8 mouse cellular contexts compared by ENCODE assay signal in genomic region chr10:88371793-88372192, GRCm38 (mm10). TPM values are rescaled to one million over a fixed set of nuclear protein-coding genes. Genes with fewer than 3 reads are reported as not detected.
A peak's percentile ranks its signal among the peaks of the same experiment; 100 is the strongest.
DNase-seq lines count a peak whose midpoint lies in the region; ATAC-seq and TF ChIP-seq lines count a peak whose summit lies in the region.

No protein-coding gene starts in this region.

- no peaks in the 10 kb centered on the region for H3K36me3 ChIP-seq in heart, postnatal 0 days (replicated peaks; ENCODE audit: control insufficient read depth, insufficient read depth, low read length)
- H3K36me3 ChIP-seq in midbrain, embryonic 14.5 days (ENCODE audit: control insufficient read depth, insufficient read depth, low read length): no peaks in the 10 kb centered on the region
- H3K36me3 ChIP-seq in hindbrain, embryonic 16.5 days (ENCODE audit: control insufficient read depth, insufficient read depth, low read length): no peaks in the 10 kb centered on the region

- no peak overlapping the region for H3K4me2 ChIP-seq in heart, postnatal 0 days (ENCODE audit: low read depth, low read length)
- no peak overlapping the region for H3K4me2 ChIP-seq in midbrain, embryonic 14.5 days (ENCODE audit: low read length)
- H3K4me2 ChIP-seq in hindbrain, embryonic 16.5 days (ENCODE audit: low read length): no peak overlapping the region

- ATAC-seq in heart, postnatal 0 days (ENCODE audit: insufficient read depth, low read depth): no peak
- ATAC-seq in midbrain, embryonic 14.5 days (ENCODE audit: low FRiP score, low TSS enrichment): no peak
- no peak for ATAC-seq in hindbrain, embryonic 16.5 days

- TF ChIP-seq EP300 in heart, postnatal 0 days (IDR thresholded peaks at IDR 0.05; ENCODE audit: low read depth): no peak

- TF ChIP-seq CTCF in heart, postnatal 0 days (IDR thresholded peaks at IDR 0.05; ENCODE audit: low read depth): peak; percentile 40
- peak; percentile 58; the same call in 1 of the 2 replicates for TF ChIP-seq CTCF in bone marrow macrophage, adult 2 months (IDR thresholded peaks at IDR 0.05; ENCODE audit: low read depth, low read length)

- no peak for DNase-seq in heart, postnatal 0 days (ENCODE audit: low spot score)
- DNase-seq in heart, postnatal 25 days (ENCODE audit: low spot score): no peak
- peak; percentile 39 for DNase-seq in right cerebral cortex, postnatal 4 days
- DNase-seq in right cerebral cortex, postnatal 36 days (ENCODE audit: low spot score in 2 of 2): no peak
- DNase-seq in testis, postnatal 10 days (ENCODE audit: low spot score): peak; percentile 75
- no peak for DNase-seq in midbrain, embryonic 14.5 days

- intact Hi-C loops in heart, postnatal 25 days (cut with DNase I): no loop called here

- no peak overlapping the region for H3K4me3 ChIP-seq in heart, postnatal 0 days (ENCODE audit: low read depth, low read length)
- no peak overlapping the region for H3K4me3 ChIP-seq in bone marrow macrophage, adult 2 months (ENCODE audit: insufficient read depth, low read length)
- no peak overlapping the region for H3K4me3 ChIP-seq in midbrain, embryonic 14.5 days (replicated peaks; ENCODE audit: low read depth, low read length)
- H3K4me3 ChIP-seq in hindbrain, embryonic 16.5 days (ENCODE audit: low read length): no peak overlapping the region

- no peaks in the 10 kb centered on the region for H3K27me3 ChIP-seq in heart, postnatal 0 days (ENCODE audit: control insufficient read depth, insufficient read depth, low read length)
- no peaks in the 10 kb centered on the region for H3K27me3 ChIP-seq in midbrain, embryonic 14.5 days (ENCODE audit: control insufficient read depth, insufficient read depth, low read length)
- H3K27me3 ChIP-seq in hindbrain, embryonic 16.5 days (replicated peaks; ENCODE audit: control insufficient read depth, insufficient read depth, low read length): no peaks in the 10 kb centered on the region

- WGBS in heart, postnatal 0 days: 7% methylated on average over 2 of the region's 2 CpGs
- 1% methylated on average over 2 of the region's 2 CpGs for WGBS in midbrain, embryonic 14.5 days
- WGBS in hindbrain, embryonic 16.5 days: 5% methylated on average over 2 of the region's 2 CpGs

- H3K9ac ChIP-seq in heart, postnatal 0 days (replicated peaks; ENCODE audit: low read depth, low read length): no peak overlapping the region
- H3K9ac ChIP-seq in midbrain, embryonic 14.5 days (replicated peaks; ENCODE audit: low read length): no peak overlapping the region
- H3K9ac ChIP-seq in hindbrain, embryonic 16.5 days (ENCODE audit: low read depth, low read length): no peak overlapping the region

- no peak overlapping the region for H3K27ac ChIP-seq in heart, postnatal 0 days (ENCODE audit: low read depth)
- H3K27ac ChIP-seq in bone marrow macrophage, adult 2 months (ENCODE audit: insufficient read depth, low read depth, low read length): no peak overlapping the region
- no peak overlapping the region for H3K27ac ChIP-seq in midbrain, embryonic 14.5 days (replicated peaks; ENCODE audit: low read depth, low read length)
- H3K27ac ChIP-seq in hindbrain, embryonic 16.5 days (ENCODE audit: low read depth, low read length): no peak overlapping the region

- no peak for TF ChIP-seq POLR2A in bone marrow macrophage, adult 2 months (IDR thresholded peaks at IDR 0.05; ENCODE audit: borderline replicate concordance, low read depth, low read length)

- H3K4me1 ChIP-seq in heart, postnatal 0 days (ENCODE audit: control insufficient read depth, insufficient read depth): no peaks in the 10 kb centered on the region
- peaks cover 29% of the 10 kb centered on the region for H3K4me1 ChIP-seq in bone marrow macrophage, adult 2 months (ENCODE audit: control insufficient read depth, insufficient read depth, low read length)
- no peaks in the 10 kb centered on the region for H3K4me1 ChIP-seq in midbrain, embryonic 14.5 days (ENCODE audit: control insufficient read depth, insufficient read depth, low read length)
- H3K4me1 ChIP-seq in hindbrain, embryonic 16.5 days (ENCODE audit: control insufficient read depth, insufficient read depth, low read depth, low read length): peaks cover 2% of the 10 kb centered on the region; the same call in 1 of the 2 replicates

- no peaks in the 10 kb centered on the region for H3K9me3 ChIP-seq in heart, postnatal 0 days (replicated peaks; ENCODE audit: control insufficient read depth, low read length)
- no peaks in the 10 kb centered on the region for H3K9me3 ChIP-seq in midbrain, embryonic 14.5 days (ENCODE audit: control insufficient read depth, low read length)
- no peaks in the 10 kb centered on the region for H3K9me3 ChIP-seq in hindbrain, embryonic 16.5 days (ENCODE audit: control insufficient read depth, low read length)

RNA-seq across cellular contexts. Expression of gene Dram1, which starts 7.1 kb away (rescaled TPM):
- 1.5 and 2.2 TPM in 2 replicates for total RNA-seq in heart, postnatal 0 days (2014; rRNA removed; ENCODE audit: low replicate concordance)
- polyA plus RNA-seq in heart, postnatal 0 days (2015; fragmentation: Nextera tagmentation; extraction: Ambion mirVana): 1.2 and 1.8 TPM in 2 replicates
- 1 to 10 TPM; 3.8 to 4.1 TPM for total RNA-seq in heart, postnatal 25 days (2021)
- polyA plus RNA-seq in bone marrow macrophage, adult 2 months (2012; ENCODE audit: insufficient read depth, insufficient read length, missing spikeins): 76.0 and 77.0 TPM in 2 replicates
- 0.18 and 0.50 TPM in 2 replicates for polyA plus RNA-seq in midbrain, embryonic 14.5 days (2014; fragmentation: Nextera tagmentation; extraction: Ambion mirVana)
- 0.45 and 0.64 TPM in 2 replicates for polyA plus RNA-seq in hindbrain, embryonic 16.5 days (2015; fragmentation: Nextera tagmentation; extraction: Ambion mirVana)

RNA-seq across cellular contexts. Expression of gene Gnptab, which starts 7.1 kb away (rescaled TPM):
- total RNA-seq in heart, postnatal 0 days (2014; rRNA removed; ENCODE audit: low replicate concordance): 15.8 and 18.8 TPM in 2 replicates
- 8.4 and 9.7 TPM in 2 replicates for polyA plus RNA-seq in heart, postnatal 0 days (2015; fragmentation: Nextera tagmentation; extraction: Ambion mirVana)
- total RNA-seq in heart, postnatal 25 days (2021): 10 to 100 TPM; 25.5 to 29.9 TPM
- 22.9 and 26.8 TPM in 2 replicates for polyA plus RNA-seq in bone marrow macrophage, adult 2 months (2012; ENCODE audit: insufficient read depth, insufficient read length, missing spikeins)
- polyA plus RNA-seq in midbrain, embryonic 14.5 days (2014; fragmentation: Nextera tagmentation; extraction: Ambion mirVana): 18.1 and 20.0 TPM in 2 replicates
- polyA plus RNA-seq in hindbrain, embryonic 16.5 days (2015; fragmentation: Nextera tagmentation; extraction: Ambion mirVana): 20.2 and 24.0 TPM in 2 replicates

Comparison
In these comparisons a context has a peak if more than half of its experiments do, and no peak if none do; other contexts are left out.
1. DNase-seq: peak in right cerebral cortex, postnatal 4 days (single experiment) and testis, postnatal 10 days (single experiment); none in heart, postnatal 0 days (single experiment), heart, postnatal 25 days (single experiment), right cerebral cortex, postnatal 36 days (0 of 2) and midbrain, embryonic 14.5 days (single experiment).
2. RNA of gene Dram1, which starts 7.1 kb away (polyA plus RNA-seq): 76.0 to 77.0 TPM in bone marrow macrophage, adult 2 months; 1.2 to 1.8 TPM in heart, postnatal 0 days, 0.45 to 0.64 TPM in hindbrain, embryonic 16.5 days and 0.18 to 0.50 TPM in midbrain, embryonic 14.5 days; every median in the first group is over 10 times any median in the second.